9 mouse cellular contexts compared by ENCODE assay signal in the genomic region with DNA sequence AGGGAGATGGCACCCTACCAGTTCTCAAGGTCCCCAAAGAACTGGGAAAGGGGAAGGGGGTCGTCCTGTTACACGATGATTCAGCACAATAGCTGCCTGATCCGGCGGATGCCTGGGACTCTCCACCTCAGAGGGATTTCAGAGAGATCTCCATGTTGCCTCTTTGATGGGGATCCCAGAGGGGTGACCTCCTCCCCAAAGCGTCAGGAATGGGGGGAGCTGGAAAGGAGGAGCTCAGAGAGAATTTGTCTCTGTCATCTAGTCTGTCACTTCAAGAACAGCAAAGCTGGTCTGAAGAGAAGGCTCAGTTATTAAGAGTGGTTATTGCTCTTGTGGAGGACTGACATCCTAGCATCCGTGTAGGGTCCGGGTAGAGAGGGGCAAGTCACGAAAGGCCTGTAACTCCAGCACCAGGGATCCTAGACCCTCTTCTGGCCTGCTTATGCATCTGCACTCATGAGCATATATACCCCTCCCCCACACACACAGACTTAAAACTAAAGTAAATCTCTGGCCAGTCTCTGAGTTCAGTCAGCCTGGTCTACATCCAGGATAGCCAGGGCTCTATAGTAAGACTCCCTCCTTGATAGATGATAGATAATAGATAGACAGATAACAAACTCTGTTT. TPM values are rescaled to one million over a fixed set of nuclear protein-coding genes. Genes with fewer than 3 reads are reported as not detected.
DNase-seq lines count a peak whose midpoint lies in the region; ATAC-seq and TF ChIP-seq lines count a peak whose summit lies in the region.
"Had no signal": no experiment of that assay in that cellular context is flagged by ENCODE, and none has a peak within 500 bp of the region (broad histone marks: within the 10 kb centered on the region; RNA-seq: fewer than 3 reads in every experiment).

No protein-coding gene starts in this region.

- H3K36me3 ChIP-seq in heart, embryonic 10.5 days: peaks cover 16% of the 10 kb centered on the region
- H3K36me3 ChIP-seq in ES-E14 (ENCODE audit: control insufficient read depth, insufficient read depth, low read length, poor library complexity, severe bottlenecking) (no peaks in the 10 kb centered on the region), macrophage (ENCODE audit: inconsistent target) (no peaks in the 10 kb centered on the region)
- no peaks in the 10 kb centered on the region for H3K36me3 ChIP-seq in forebrain, embryonic 16.5 days (ENCODE audit: control insufficient read depth, insufficient read depth)
- no peaks in the 10 kb centered on the region for H3K36me3 ChIP-seq in thymus, adult 2 months (ENCODE audit: control insufficient read depth, insufficient read depth, low read length)

- H3K4me3 ChIP-seq in heart, embryonic 10.5 days: peak overlapping the region; percentile 74
- H3K4me3 ChIP-seq in ES-E14 (ENCODE audit: insufficient read depth in 1 of 2, low read depth in 1 of 2, low read length in 2 of 2, poor library complexity in 1 of 2, severe bottlenecking in 1 of 2) (peak overlapping the region; percentile 75 to 95), macrophage (ENCODE audit: inconsistent target) (peak overlapping the region; percentile 35)
- peak overlapping the region; percentile 87 for H3K4me3 ChIP-seq in forebrain, embryonic 16.5 days (replicated peaks; ENCODE audit: low read length)
- no peak overlapping the region for H3K4me3 ChIP-seq in thymus, adult 2 months (ENCODE audit: control insufficient read depth, insufficient read depth, low read length)

- peak overlapping the region; percentile 80 for H3K4me2 ChIP-seq in forebrain, embryonic 16.5 days (ENCODE audit: low read length)

- TF ChIP-seq POLR2A in thymus, adult 2 months (IDR thresholded peaks at IDR 0.05; ENCODE audit: control insufficient read depth, extremely low read depth, insufficient read depth, low read length, poor library complexity): no peak

- peak; percentile 5 for ATAC-seq in forebrain, embryonic 16.5 days

- in situ Hi-C loops in ES-E14 (cut with MboI; ENCODE audit: low sequenced_read_pairs in 2 of 2, unreplicated experiment in 2 of 2): no loop called here

- DNase-seq in heart, embryonic 10.5 days (ENCODE audit: low spot score): no peak
- no peak for DNase-seq in heart, postnatal 10 days
- DNase-seq in ES-E14 (ENCODE audit: low read depth, low spot score): no peak
- DNase-seq in thymus, adult 2 months: no peak
- no peak for DNase-seq in ovary, adult 18-20 months (ENCODE audit: low spot score)
- DNase-seq in lung, postnatal 25 days (ENCODE audit: low spot score): no peak

- no peaks in the 10 kb centered on the region for H3K9me3 ChIP-seq in heart, embryonic 10.5 days
- no peaks in the 10 kb centered on the region for H3K9me3 ChIP-seq in ES-E14 (ENCODE audit: control insufficient read depth, insufficient read depth, low read depth, low read length)
- H3K9me3 ChIP-seq in forebrain, embryonic 16.5 days (ENCODE audit: control insufficient read depth, low read length): no peaks in the 10 kb centered on the region

- intact Hi-C loops in heart, postnatal 10 days (cut with DNase I): loop anchor here (10.0 kb wide), 1 partner anchor 199 kb away; no protein-coding TSS in a partner anchor

- H3K4me1 ChIP-seq in heart, embryonic 10.5 days: peaks cover 72% of the 10 kb centered on the region
- peaks cover 5 to 14% of the 10 kb centered on the region in 2 experiments; a peak in 2 of 4 replicates for H3K4me1 ChIP-seq in ES-E14 (ENCODE audit: control insufficient read depth in 2 of 2, insufficient read depth in 2 of 2, low read length in 2 of 2, poor library complexity in 1 of 2)
- peaks cover 44% of the 10 kb centered on the region for H3K4me1 ChIP-seq in forebrain, embryonic 16.5 days (replicated peaks; ENCODE audit: control insufficient read depth, insufficient read depth, low read length)
- H3K4me1 ChIP-seq in thymus, adult 2 months (replicated peaks; ENCODE audit: control insufficient read depth, insufficient read depth, low read length): peaks cover 23% of the 10 kb centered on the region

- WGBS in heart, embryonic 10.5 days: 7% methylated on average over 8 of the region's 8 CpGs
- WGBS in forebrain, embryonic 16.5 days: 11% methylated on average over 8 of the region's 8 CpGs
- WGBS in macrophage (ENCODE audit: missing documents): 44% methylated on average over 8 of the region's 8 CpGs
- 40% methylated on average over 8 of the region's 8 CpGs for WGBS in thymus, adult 2 months

- H3K9ac ChIP-seq in ES-E14 (ENCODE audit: insufficient read depth, low read depth, low read length, poor library complexity, severe bottlenecking): no peak overlapping the region; the same call in 1 of the 2 replicates
- peak overlapping the region; percentile 87 for H3K9ac ChIP-seq in forebrain, embryonic 16.5 days (replicated peaks; ENCODE audit: low read depth, low read length)

- peaks cover 39% of the 10 kb centered on the region for H3K79me2 ChIP-seq in macrophage (ENCODE audit: inconsistent target)

- no peaks in the 10 kb centered on the region for H3K27me3 ChIP-seq in heart, embryonic 10.5 days (ENCODE audit: insufficient read depth, poor library complexity, severe bottlenecking)
- H3K27me3 ChIP-seq in forebrain, embryonic 16.5 days (replicated peaks; ENCODE audit: control insufficient read depth, insufficient read depth, low read length): no peaks in the 10 kb centered on the region
- H3K27me3 ChIP-seq in thymus, adult 2 months (ENCODE audit: control insufficient read depth, insufficient read depth, low read length): no peaks in the 10 kb centered on the region

- peak overlapping the region; percentile 93 for H3K27ac ChIP-seq in heart, embryonic 10.5 days
- no peak overlapping the region for H3K27ac ChIP-seq in ES-E14 (ENCODE audit: insufficient read depth, low read depth, low read length, poor library complexity, severe bottlenecking)
- no peak overlapping the region for H3K27ac ChIP-seq in forebrain, embryonic 16.5 days (ENCODE audit: low read length)
- no peak overlapping the region for H3K27ac ChIP-seq in macrophage
- H3K27ac ChIP-seq in thymus, adult 2 months (ENCODE audit: control insufficient read depth, insufficient read depth, low read length): no peak overlapping the region

- no peak for TF ChIP-seq CTCF in thymus, adult 2 months (IDR thresholded peaks at IDR 0.05; ENCODE audit: borderline replicate concordance, control insufficient read depth, extremely low read depth, insufficient read depth, low read length, poor library complexity)

TF ChIP-seq in ES-E14, 5 proteins besides CTCF, POLR2A, EP300 and RAD21:
- TF ChIP-seq MAFK (IDR thresholded peaks at IDR 0.05; ENCODE audit: insufficient read depth, low read depth, low read length): peak; percentile 70
- TF ChIP-seq CHD2 (IDR thresholded peaks at IDR 0.05; ENCODE audit: low read depth, low read length): no peak

RNA-seq across cellular contexts. Expression of a gene that starts 0.9 kb away (rescaled TPM):
- 139 and 151 TPM in 2 replicates for polyA plus RNA-seq in heart, embryonic 10.5 days (2016; fragmentation: Nextera tagmentation; extraction: Ambion mirVana)
- total RNA-seq in heart, postnatal 10 days (2021): 10 to 100 TPM; 30.4 to 36.7 TPM
- total RNA-seq in ES-E14 (2012; rRNA removed): 6.2 and 9.2 TPM in 2 replicates
- 69.9 and 76.8 TPM in 2 replicates for polyA plus RNA-seq in forebrain, embryonic 16.5 days (2015; fragmentation: Nextera tagmentation; extraction: Ambion mirVana)
- total RNA-seq in macrophage (2018; cell fraction: chromatin; rRNA removed): 100 to 1,000 TPM in 19 of 26 experiments, 10 to 100 TPM in 7; 72.5 to 159 (median 125) TPM
- 100 to 1,000 TPM; 542 to 790 (median 645) TPM for total RNA-seq in macrophage (2018; cell fraction: cytosol; rRNA removed)
- 100 to 1,000 TPM; 163 to 462 (median 284) TPM for total RNA-seq in macrophage (2018; cell fraction: nucleus; rRNA removed)
- 472 to 767 TPM (median 504 TPM) in 3 replicates for polyA plus RNA-seq in macrophage (2018)
- polyA plus RNA-seq in thymus, adult 2 months (2012; rRNA removed): 120 and 128 TPM in 2 replicates

RNA-seq across cellular contexts. Expression of a gene that starts 29.4 kb away (rescaled TPM):
- polyA plus RNA-seq in heart, embryonic 10.5 days (2016; fragmentation: Nextera tagmentation; extraction: Ambion mirVana): not detected in 2 replicates
- total RNA-seq in heart, postnatal 10 days (2021): not detected
- total RNA-seq in ES-E14 (2012; rRNA removed): not detected in 2 replicates
- polyA plus RNA-seq in forebrain, embryonic 16.5 days (2015; fragmentation: Nextera tagmentation; extraction: Ambion mirVana): not detected in 2 replicates
- not detected for total RNA-seq in macrophage (2018; cell fraction: chromatin; rRNA removed)
- total RNA-seq in macrophage (2018; cell fraction: cytosol; rRNA removed): not detected
- not detected for total RNA-seq in macrophage (2018; cell fraction: nucleus; rRNA removed)
- polyA plus RNA-seq in macrophage (2018): not detected in 3 replicates
- 0.35 and 0.43 TPM in 2 replicates for polyA plus RNA-seq in thymus, adult 2 months (2012; rRNA removed)
- total RNA-seq: left cerebral cortex, postnatal 10 days had no signal

RNA-seq across cellular contexts. Expression of a gene that starts 49.6 kb away (rescaled TPM):
- not detected in 2 replicates for polyA plus RNA-seq in heart, embryonic 10.5 days (2016; fragmentation: Nextera tagmentation; extraction: Ambion mirVana)
- total RNA-seq in heart, postnatal 10 days (2021): under 1 TPM in 1 of 2 experiments, not detected in 1; 0.87 TPM
- 7.3 and 8.2 TPM in 2 replicates for total RNA-seq in ES-E14 (2012; rRNA removed)
- polyA plus RNA-seq in forebrain, embryonic 16.5 days (2015; fragmentation: Nextera tagmentation; extraction: Ambion mirVana): not detected in 2 replicates
- not detected for total RNA-seq in macrophage (2018; cell fraction: chromatin; rRNA removed)
- not detected for total RNA-seq in macrophage (2018; cell fraction: cytosol; rRNA removed)
- total RNA-seq in macrophage (2018; cell fraction: nucleus; rRNA removed): not detected
- polyA plus RNA-seq in macrophage (2018): not detected in 3 replicates
- 0.46 and 2.1 TPM in 2 replicates for polyA plus RNA-seq in thymus, adult 2 months (2012; rRNA removed)
- total RNA-seq: left cerebral cortex, postnatal 10 days had no signal
